Mouse (Mus musculus): ENCODE measurements at regions not wholly inside any gene's neighbourhood (a gene's known extent, or its start where the extent isn't known, plus 50 kb on each side); places are given as distances from the start of the nearest gene placed in this dataset.

DNA sequence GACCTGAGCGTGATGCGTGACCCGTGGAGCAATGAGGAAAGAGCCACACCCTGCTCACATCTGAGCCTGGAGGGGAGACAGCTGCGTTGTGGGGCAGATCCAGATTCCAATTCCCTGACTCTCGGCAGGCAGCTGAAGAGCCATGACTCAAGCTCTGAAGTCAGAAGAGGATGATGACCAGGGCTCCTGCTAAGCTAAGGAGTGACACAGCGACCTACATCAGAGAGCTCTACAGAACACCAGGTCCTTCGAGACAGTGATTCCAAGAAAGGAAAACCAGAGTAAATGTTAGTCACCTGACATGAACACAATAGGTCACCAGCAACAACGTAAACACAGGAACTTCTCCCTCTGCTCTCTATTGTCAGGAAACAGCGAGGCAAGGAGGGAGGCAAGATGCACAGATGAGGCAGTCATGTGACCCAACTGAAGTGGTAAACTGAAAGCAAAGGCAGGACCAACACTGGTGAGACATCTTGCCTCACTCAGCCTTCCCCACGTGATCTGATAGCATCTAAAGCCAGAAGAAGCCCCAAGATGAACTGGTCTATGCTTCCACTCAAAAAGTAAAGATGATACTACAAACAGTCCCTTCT lies 444.2 kb upstream of the Gm19410 start:
- DNase-seq (ENCODE audit: low spot score in 2 of 2) = no peak

GRCm38 (mm10) chr8:35323180-35323975 lies 442.2 kb upstream of the Gm19410 start:
- no peak for DNase-seq (ENCODE audit: low spot score in 2 of 2)
